Mouse (Mus musculus) erythroid progenitor cell, adult 5-6 weeks (primary cell): ENCODE data around the gene Baz2b. TPM values are rescaled to one million over a fixed set of nuclear protein-coding genes. Genes with fewer than 3 reads are reported as not detected.

Experiments
- ATAC-seq: replicated peaks from 2 replicates; pipeline ENCODE4 v1.8.0; 2016; ENCODE audit warnings: moderate number of reproducible peaks, mild to moderate bottlenecking, moderate TSS enrichment, inconsistent platforms; ENCODE audit not compliant: poor library complexity, low FRiP score, severe bottlenecking
- total RNA-seq, 2 experiments: library from RNA; stranded (forward) in 1 of 2; stranded (reverse) in 1 of 2; fragments of 150-400 nt in 1 of 2; fragments of 186-747, 209-891 nt in 1 of 2; gene quantifications; 2 replicates each; pipeline versions ENCODE4 v1.2.3 to v1.2.4; 2015 to 2017; ENCODE audit warnings: low replicate concordance in 2 of 2

The Baz2b gene
- total RNA-seq, 2 experiments from 2014 or later, result 80.9 to 104 TPM

DNA sequence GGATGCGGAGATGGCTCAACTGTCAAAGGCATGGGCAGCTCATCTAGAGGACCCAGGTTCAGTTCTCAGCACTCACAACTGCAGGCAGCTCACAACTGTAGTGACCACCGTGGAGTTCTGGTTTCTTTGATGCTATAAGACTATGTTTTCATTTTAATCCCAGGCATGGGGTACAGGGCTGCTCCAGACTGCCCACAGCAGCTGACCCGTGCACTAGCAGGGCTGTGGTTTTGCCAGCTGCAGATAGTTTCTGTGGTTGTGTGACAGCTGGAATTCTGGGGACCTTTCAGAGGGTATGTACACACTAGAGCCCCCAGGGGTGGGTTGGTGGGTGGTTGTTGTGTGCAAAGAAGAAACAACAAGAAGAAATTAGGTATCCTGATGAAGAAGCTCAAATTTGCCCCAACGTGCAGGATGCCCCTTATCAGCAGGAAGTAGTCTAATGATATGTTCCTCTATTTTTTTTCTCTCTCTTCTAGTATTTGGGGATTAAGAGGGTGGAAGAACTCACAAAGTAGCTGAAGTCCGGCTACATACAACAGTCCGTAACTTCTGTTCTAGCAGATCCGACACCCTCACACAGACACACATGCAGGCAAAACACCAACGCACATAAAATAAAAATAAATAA, 6.6 kb downstream of the Baz2b start:
- no peak for ATAC-seq

DNA sequence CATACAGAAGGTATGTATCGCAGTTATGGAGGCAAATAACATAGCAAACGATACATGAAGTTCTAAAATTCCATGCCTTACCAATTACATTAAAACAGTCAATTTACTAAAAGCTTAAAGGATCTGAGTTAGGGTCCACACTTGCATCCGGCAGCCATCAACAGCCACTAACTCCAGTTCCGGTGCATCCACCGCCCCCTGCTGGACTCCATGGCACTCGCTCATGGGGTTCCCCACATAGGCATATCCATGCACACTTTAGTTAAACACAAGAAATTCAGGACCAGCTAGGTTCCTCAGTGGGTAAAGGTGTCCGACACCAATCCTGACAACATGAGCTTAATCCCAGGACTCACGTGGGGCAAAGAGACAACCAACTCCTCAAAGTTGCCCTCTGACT, 9.0 kb downstream of the Baz2b start:
- ATAC-seq, result peak; percentile 75

DNA sequence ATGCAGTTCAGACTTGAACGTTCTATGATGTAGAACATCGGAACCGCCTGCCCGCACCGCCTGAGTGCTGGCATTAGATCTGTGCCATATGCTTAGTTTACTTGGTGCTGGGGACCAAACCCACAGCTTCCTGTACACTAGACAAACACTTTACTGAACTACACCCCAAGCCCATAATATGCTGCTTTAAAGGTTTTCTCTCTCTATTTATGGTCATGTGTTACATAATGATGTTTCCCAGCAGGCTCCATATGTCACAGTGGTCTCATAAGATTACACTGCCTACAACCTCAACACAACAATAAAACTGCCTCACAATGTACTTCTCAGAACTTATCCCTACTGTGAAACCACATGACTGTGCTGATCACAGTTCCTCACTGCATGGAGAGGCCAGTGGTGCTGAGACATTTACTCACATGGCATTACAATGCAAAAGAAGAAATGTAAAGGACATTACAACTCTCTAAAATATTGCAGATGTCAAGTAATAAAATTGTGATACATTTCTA, 9.5 kb downstream of the Baz2b start:
- no peak for ATAC-seq

DNA sequence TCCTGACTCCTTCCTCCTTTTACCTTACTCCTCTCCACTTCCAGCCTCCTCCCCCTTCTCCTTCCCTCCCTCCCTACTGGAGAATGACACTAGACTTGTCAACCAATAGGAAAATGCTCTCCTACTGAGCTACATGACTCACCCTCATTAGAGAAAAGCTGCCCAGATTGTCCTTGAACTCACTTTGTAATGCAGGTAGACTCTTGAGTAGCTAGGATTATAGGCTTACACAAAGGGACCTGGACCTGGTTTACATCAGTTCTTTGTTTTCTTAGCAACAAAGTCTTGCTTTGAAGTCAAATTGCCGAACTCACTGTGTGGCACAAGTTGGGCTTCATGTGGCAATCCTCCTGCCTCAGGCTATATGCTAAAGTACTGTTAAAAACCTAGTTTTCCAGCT, 12.8 kb downstream of the Baz2b start:
- ATAC-seq, result no peak

DNA sequence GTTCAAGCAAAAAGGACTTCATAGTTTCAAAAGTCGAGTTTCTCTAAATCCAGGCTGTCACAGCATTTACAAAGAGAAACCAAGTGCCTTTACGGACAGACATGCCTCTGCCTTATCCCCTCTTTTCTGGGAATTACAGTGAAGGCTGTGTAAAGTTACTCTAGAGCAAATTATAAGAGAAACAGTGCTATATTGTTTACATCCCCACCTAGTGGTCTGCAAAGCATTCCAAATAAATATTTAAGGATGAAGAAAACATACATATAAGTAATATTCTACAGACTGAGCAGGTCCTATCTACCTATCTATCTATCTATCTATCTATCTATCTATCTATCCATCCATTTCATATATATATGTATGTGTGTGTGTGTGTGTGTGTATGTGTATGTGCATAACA, 27.9 kb downstream of the Baz2b start:
- no peak for ATAC-seq

DNA sequence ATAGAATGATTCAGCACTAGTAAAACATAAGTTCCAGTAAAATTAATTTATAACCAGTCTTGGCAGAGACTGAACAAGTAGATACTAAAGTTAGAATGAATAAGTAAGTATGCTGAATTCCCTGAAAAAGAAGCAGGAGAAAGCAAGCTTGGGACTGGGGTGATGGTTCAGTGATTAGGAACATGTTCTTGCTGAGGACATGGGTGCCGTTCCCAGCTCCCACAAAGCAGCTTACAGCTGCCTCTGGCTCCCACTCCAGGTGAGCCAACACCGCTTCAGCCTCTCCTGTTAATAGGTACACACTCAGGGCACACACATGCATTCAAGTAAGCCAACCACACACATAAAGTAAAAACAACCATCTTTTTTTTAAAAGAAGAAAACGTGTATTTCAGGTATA, 32.1 kb downstream of the Baz2b start:
- ATAC-seq, result no peak

DNA sequence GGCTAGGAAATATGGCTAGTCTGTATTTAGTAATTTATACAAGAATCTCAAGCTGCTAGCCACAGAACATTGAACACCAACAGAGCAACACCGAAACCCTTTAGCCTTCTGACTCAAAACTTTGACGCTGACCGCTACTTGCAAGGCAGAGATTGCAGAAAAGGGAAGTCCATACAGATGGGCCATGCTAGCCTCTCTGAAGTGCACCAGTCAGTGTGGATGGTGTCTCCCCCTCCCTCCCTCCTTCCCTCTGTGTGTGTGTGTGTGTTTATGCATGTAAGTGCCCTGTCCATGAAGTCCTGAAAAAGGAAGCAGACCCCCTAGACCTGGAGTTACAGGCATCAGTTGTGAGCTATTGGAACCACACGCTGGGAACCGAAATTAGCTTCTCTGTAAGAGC, 33.6 kb downstream of the Baz2b start:
- ATAC-seq, result no peak

DNA sequence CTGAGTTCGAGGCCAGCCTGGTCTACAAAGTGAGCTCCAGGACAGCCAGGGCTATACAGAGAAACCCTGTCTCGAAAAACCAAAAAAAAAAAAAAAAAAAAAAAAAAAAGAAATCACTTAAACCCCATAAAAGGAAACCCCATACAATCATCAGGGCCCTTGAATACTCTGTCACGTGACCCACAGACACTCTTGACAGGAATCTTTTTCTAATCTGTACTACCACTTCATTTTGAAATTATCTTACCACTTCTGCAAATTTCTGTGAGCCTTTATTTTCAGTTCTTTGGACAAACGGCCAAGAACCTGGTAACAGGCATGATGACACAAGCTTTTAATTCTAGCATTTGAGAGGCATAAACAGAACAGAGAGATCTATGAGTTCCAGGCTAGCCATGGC, 34.6 kb downstream of the Baz2b start:
- ATAC-seq, result no peak

DNA sequence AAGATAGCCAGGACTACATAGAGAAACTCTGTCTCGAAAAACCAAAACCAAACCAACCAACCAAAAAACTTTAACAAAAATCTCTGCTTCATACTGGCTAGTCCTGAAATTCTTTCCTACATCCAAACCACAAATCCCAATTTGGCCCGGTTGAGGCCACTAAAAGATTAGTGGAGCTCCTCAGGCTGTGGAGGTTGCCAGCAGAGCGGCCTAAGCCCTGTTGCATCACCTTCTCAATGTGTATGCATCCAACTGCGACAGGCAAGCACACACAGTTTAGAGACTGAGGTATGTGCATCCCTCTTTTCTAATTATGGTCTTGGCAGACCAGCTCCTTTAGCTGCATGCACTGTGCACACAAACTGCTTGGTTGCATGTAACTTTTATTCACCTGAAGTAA, 36.0 kb downstream of the Baz2b start:
- ATAC-seq, result no peak

DNA sequence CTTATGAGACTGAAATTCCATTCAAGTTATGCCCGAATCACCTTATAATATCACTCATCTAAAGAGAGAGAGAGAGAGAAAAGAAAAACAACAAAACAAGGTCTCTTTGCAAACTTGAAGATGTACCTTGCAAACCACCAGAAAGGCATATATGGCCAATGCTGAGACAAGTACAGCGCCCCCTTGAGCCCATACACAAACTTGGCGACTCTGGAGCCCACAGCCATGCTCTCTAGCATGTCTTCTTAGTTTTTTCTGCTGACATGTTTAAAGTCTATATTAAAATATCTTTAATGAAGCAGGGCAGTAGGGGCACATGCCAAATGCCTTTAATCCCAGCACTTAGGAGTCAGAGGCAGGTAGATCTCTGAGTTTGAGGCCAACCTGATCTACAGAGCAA, 36.4 kb downstream of the Baz2b start:
- peak; percentile 57 for ATAC-seq

DNA sequence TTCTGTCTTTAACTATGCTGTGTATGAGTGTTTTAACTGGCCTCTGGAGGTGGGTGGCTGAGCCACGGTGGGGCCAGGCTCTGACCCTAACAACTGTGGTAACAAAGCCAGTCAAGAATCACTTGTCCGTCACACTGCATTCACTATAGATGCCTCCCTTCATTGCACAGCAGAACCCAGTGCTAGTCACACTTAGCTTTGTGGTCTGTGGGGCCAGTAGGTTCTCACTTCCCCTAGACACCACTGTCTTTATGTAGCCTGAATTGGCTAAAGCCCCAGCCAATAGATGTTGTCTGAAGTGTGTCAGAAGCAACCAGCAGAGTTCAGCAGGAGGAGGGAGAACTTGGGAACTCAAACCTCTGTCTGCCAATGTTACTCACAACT, 37.1 kb downstream of the Baz2b start:
- ATAC-seq, result no peak

DNA sequence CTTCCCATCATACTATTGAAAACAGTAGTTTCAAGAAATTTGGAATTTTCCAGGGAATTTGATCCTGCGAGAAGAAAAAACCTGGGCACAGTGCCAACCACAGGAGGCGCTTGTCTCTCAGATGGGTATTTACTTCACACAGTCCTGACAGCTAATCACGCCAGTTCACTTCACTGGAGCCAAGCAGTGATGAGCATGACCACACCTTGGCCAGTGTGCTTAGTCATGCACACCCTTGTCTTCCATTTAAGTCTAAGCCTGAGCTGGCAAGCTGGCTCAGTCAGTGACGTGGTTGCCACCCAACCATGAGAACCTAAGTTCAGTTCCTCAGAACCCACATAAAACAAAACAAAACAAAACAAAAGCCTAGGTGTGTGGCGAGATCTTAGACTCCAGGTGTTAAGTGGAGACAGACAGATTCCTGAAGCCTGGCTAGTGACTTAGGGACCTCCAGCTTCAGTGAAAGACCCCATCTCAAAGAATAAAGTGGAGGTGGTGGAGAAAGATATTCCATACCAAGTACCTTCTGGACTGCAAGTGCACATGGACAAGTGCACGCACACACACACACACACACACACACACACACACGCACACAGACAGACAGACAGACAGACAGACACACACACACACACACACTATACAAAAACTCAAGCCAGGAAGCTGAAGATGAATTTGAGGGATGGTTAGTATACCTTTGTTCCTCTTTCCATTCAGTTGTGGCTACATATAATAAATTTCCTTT, 37.7 kb downstream of the Baz2b start:
- ATAC-seq, result no peak

DNA sequence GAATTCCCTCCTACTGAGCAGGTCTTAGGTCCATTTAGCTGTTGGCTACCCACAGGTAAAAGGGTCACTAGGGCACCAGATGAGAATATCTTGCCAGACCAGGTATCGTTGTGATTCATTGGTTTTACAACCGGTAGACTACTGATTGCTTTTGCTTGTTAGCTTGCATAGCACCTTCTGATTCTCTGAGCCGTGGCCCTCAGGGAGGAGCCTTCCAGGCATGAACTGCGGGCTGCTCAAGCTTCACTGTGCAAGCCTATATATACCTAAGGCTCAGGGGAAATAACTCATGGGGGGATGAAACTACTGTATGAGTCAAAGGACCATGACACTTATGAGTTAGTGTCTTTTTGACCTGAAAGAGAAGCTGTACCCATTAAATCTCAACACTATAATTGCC, 42.8 kb downstream of the Baz2b start:
- no peak for ATAC-seq

DNA sequence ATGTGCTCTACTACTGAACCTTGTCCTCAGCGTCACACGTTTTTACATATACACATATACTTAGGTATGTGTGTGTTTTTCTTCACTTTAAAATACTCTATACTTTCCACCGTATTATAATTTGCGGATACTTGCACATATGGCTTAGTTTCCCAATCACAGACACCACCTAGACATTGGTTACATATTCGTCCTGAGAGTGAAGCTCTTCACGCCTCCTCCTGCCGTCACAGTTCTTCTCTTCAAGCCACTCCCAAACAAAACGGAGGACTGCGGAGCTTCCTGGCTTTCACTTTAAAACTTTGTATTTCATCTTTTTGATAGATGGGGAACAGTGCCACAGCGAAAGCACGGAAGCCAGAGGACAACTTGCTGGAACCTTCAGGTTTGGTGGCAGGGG, 44.0 kb downstream of the Baz2b start:
- no peak for ATAC-seq

DNA sequence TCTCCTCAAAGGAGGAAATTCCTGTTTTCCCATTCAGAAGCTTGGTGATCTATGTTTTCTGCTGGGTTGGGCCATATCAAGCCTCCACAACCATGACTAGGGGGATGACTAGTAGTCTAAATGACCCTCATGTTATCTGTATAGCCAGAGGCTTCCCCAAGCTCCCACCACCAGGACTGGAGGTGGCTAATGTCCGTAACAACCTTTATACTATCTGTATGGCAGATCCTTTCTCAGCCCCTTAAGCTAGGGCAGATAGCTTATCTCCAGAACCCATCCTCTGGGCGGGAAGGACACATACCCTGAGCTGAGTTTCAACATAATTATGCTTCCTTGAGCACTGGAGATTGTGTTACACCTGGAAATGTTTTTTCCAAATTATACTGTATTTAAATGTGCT, 45.9 kb downstream of the Baz2b start:
- ATAC-seq, result peak; percentile 46

DNA sequence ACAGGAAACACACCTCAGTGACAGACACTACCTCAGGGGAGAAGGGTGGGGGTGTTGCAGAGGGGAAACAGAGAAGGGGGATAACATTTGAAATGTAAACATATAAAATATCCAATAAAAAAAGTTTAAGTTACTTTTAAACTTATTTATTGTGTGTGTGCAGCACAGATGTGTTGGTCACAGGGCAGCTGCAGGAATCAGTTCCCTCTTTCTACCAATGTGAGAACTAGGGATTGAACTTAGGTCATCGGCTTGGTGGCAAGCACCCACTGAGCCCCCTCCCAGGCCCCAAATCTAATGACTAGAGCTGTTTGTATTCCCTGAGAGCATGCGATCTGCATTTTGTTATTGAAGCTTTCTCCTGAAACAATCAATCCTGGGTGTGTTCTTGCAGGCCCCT, 57.2 kb downstream of the Baz2b start:
- no peak for ATAC-seq

DNA sequence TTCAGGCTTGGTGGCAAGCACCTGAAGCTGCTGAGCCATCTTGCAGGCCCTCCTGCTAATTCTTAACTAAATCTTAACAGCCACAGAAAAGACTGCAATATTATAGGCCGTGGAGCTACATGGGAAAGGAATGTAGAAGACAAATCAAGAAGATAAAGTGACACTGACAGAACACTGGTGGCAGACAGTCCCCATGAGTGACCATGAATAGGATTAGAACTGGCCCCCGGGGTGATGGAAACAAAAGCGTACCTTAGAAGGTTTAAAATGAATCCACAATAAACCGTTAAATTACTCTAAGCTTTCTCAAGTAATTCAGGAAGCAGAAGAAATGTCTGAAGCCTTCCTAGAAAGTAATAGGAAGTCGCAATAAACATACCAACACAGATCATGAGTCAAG, 61.0 kb downstream of the Baz2b start:
- no peak for ATAC-seq

DNA sequence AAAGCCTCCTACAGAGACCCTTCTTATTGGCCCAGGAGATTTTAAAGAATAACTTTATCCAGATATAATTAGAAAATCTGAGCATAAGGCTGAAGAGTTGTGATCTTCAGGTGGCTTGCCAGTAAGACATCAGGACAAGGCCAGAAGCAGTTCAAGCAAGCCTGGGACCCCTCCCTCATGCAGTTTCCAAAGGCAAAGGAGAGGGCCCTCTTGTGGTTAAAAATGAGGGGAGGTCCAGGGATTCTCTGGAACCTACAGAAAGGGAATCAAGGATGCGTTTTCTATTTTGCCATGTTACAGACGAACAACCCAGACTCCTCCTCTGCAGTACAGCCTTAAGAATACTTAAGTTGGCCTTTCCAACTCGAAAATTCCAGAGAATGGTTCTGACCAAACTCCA, 62.2 kb downstream of the Baz2b start:
- ATAC-seq, result no peak

DNA sequence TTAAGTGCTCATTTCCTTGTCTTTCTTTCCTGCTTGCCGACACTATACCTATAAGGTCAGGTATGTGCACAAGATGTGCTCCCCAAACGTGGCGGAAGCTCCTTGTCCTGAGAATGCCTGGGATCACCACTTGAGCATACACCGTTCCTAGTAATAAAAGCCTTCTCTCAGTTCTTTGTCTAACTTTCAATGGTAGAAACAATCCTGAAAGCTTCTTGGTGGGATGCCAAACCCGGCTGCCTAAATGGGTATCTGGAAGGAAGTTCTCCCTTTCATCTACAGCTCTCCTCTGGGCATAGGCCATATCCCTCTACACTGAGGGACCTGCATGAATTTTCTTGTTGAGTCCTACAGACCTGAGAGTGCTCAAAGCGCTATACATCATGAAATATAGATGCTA, 63.9 kb downstream of the Baz2b start:
- ATAC-seq, result no peak

DNA sequence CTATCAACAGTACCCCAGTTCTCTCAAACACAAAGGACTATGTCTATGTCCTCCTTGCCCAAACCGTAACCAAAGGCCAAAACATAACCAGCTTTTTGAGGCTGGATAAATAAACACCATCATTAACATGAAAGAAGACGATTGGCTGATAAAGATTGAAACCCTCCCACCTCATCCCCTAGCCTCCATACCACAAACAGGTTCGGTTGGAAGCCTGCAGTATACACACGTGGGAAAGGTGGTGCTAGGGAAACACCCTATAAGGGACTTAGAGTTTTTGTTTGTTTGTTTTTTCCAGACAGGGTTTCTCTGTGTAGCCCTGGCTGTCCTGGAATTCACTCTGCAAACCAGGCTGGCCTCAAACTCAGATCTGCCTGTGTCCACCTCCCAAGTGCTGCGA, 66.3 kb downstream of the Baz2b start:
- ATAC-seq, result no peak; the same call in 1 of the 2 replicates

DNA sequence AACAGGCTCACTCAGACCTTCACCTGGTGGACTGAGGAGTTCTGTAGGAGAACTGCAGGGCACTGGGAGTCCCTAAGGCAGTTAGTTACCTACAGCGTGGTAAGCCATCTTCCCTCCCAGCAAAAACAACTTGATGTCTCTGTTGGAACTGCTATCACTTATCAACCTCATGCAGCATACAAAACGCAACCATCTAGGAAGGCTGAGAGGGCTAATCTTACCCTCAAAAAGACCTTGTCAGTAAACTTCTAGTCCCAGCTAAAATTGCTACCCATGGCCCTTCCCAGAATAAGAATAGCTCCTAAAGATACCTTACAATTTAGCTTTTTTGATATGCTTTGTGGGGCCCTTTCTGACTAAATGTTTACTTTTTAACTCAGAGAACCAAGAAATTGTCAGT, 67.4 kb downstream of the Baz2b start:
- ATAC-seq, result peak; percentile 86

DNA sequence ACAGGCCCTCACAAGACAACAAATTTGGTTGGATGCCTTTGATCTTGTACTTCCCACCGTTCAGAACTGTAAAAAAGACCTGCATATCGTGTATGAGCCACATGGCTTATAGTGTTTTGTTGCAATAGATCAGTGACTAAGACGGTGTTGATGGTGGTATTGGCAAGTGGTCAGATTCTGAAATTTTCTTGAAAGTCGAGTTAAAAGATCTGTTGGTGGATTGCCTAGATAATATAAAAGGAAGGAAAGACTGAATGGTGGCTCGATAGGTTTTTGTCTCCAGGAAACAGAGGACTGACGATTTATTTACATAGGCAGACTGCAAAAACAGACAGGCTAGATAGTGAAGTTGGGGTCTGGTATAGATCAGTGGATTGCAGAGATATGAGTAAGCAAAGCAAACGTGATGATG, 70.9 kb downstream of the Baz2b start:
- no peak for ATAC-seq
